Mouse (Mus musculus) lung, adult 2 months (tissue): ENCODE measurements at regions not wholly inside any gene's neighbourhood (a gene's known extent, or its start where the extent isn't known, plus 50 kb on each side); places are given as distances from the start of the nearest gene placed in this dataset.

Experiments
- CTCF ChIP-seq: fragments of 200-500 bp; IDR thresholded peaks from 2 replicates; pipeline ENCODE4 v1.5.1; 2011; ENCODE audit warnings: mild to moderate bottlenecking, low read length, control low read depth; ENCODE audit not compliant: insufficient read depth
- POLR2A ChIP-seq: fragments of 200-500 bp; IDR thresholded peaks from 2 replicates; pipeline ENCODE4 v1.6.1; 2011; ENCODE audit warnings: low read depth, mild to moderate bottlenecking, control low read depth, low read length, borderline replicate concordance; ENCODE audit errors: extremely low read depth

DNA sequence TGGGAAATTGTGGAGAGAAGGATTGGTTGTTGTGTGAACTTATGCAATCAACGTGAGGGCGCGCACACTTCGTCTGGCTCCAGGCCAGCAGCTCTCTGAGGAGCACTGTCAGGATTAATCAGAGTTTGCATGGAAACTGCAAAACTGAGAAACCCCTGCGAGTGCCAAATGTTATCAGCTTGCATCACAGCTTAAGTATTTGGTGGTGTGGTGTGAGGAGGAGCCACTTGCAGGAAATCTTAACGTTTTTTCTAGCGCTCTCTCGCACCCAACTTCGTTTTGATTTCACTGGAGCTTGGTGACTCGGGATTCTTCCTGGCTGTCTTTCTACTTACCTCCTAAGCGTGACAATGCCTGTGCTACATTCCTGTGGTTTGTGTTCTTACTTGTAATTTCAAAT lies 261.9 kb downstream of the Hhipl2 start:
- TF ChIP-seq POLR2A, result no peak
- TF ChIP-seq CTCF, result no peak
